Mouse (Mus musculus) stomach, embryonic 15.5 days (tissue): ENCODE measurements around the gene Unkl. TPM values are rescaled to one million over a fixed set of nuclear protein-coding genes. Genes with fewer than 3 reads are reported as not detected.
A peak's percentile ranks its signal among the peaks of the same experiment; 100 is the strongest.

Experiments
- ATAC-seq: fragments of 200-750 bp; cut with Nextera tagmentation; 2 replicates; pipeline ENCODE4 v1.8.0; 2017; ENCODE audit warnings: low read depth, moderate number of reproducible peaks, moderate TSS enrichment; ENCODE audit not compliant: insufficient read depth, low FRiP score
- H3K27ac ChIP-seq: fragments of 300-500 bp; sonication (generic); 2 replicates; pipeline ENCODE4 v1.5.1; 2015; ENCODE audit warnings: mild to moderate bottlenecking, inconsistent platforms
- H3K27me3 ChIP-seq: fragments of 300-500 bp; sonication (generic); replicated peaks from 2 replicates; pipeline ENCODE4 v1.6.1; 2015; ENCODE audit warnings: inconsistent platforms
- H3K36me3 ChIP-seq: fragments of 300-500 bp; sonication (generic); 2 replicates; pipeline ENCODE4 v1.6.1; 2015; ENCODE audit warnings: inconsistent platforms
- H3K4me1 ChIP-seq: fragments of 300-500 bp; sonication (generic); 2 replicates; pipeline ENCODE4 v1.6.1; 2015; ENCODE audit warnings: inconsistent platforms
- H3K4me2 ChIP-seq: fragments of 300-500 bp; sonication (generic); 2 replicates; pipeline ENCODE4 v1.6.1; 2015; ENCODE audit warnings: mild to moderate bottlenecking, inconsistent platforms
- H3K4me3 ChIP-seq: fragments of 300-500 bp; sonication (generic); replicated peaks from 2 replicates; pipeline ENCODE4 v1.5.1; 2015; ENCODE audit warnings: inconsistent platforms
- H3K9ac ChIP-seq: fragments of 300-500 bp; sonication (generic); 2 replicates; pipeline ENCODE4 v1.6.1; 2015; ENCODE audit warnings: inconsistent platforms
- H3K9me3 ChIP-seq: fragments of 300-500 bp; sonication (generic); 2 replicates; pipeline ENCODE4 v1.6.1; 2016; ENCODE audit warnings: inconsistent platforms
- WGBS: fragments of 180-500 bp; shearing (Covaris S2); methylation state at CpG from one replicate; pipeline ENCODE4 v1.1.7; 2015; 5-methylcytosine and 5-hydroxymethylcytosine counted together
- polyA plus RNA-seq: library from polyadenylated mRNA; unstranded; fragments of >200 nt; fragmentation: Nextera tagmentation; extraction: Ambion mirVana; gene quantifications from 2 replicates; pipeline ENCODE4 v1.2.1, GENCODE M21; 2015

The Unkl gene
- polyA plus RNA-seq, result 7.2 TPM in 2 replicates

GRCm38 (mm10) chr17:25188150-25189031 is at the start of gene Unkl:
Gene Unkl (plus strand): TSS chr17:25188397.
- Histone ChIP-seq H3K9ac (peak within 1 kb of the TSS; percentile 98), H3K4me1 (peaks cover 27% of the 10 kb centered on the region), H3K27ac (peak within 1 kb of the TSS; percentile 77), H3K27me3 (no peaks in the 10 kb centered on the region), H3K36me3 (no peaks in the 10 kb centered on the region), H3K4me3 (peak within 1 kb of the TSS; percentile 94), H3K4me2 (peak within 1 kb of the TSS; percentile 86), H3K9me3 (no peaks in the 10 kb centered on the region)
- peak; percentile 24; the same call in 1 of the 2 replicates for ATAC-seq
- under 1% methylated on average over 93 of the region's 104 CpGs for WGBS

- H3K4me2 ChIP-seq, result no peak overlapping the region
- WGBS, result 92% methylated on average over 1 of the region's 1 CpGs
- no peaks in the 10 kb centered on the region for H3K27me3 ChIP-seq
- ATAC-seq, result no peak
- no peak overlapping the region for H3K27ac ChIP-seq
- no peak overlapping the region for H3K4me3 ChIP-seq
- peaks cover 8% of the 10 kb centered on the region for H3K4me1 ChIP-seq
- H3K9me3 ChIP-seq, result no peaks in the 10 kb centered on the region
- no peak overlapping the region for H3K9ac ChIP-seq
- no peaks in the 10 kb centered on the region for H3K36me3 ChIP-seq
Observed at GRCm38 (mm10) chr17:25138803-25139202, 49.4 kb upstream of the Unkl start.

- H3K27ac ChIP-seq, result no peak overlapping the region
- H3K9ac ChIP-seq, result no peak overlapping the region
- 58% methylated on average over 4 of the region's 4 CpGs for WGBS
Observed at GRCm38 (mm10) chr17:25139960-25140359, 48.2 kb upstream of the Unkl start.

GRCm38 (mm10) chr17:25162161-25162560 is 26.0 kb upstream of the Unkl start, which contains the start of gene Ccdc154:
Gene Ccdc154 (plus strand): TSS chr17:25162461.
- Histone ChIP-seq H3K9ac (no peak within 1 kb of the TSS), H3K9me3 (no peaks in the 10 kb centered on the region), H3K36me3 (peaks cover 12% of the 10 kb centered on the region; the same call in 1 of the 2 replicates), H3K4me1 (peaks cover 3% of the 10 kb centered on the region; the same call in 1 of the 2 replicates), H3K4me3 (no peak within 1 kb of the TSS), H3K27me3 (no peaks in the 10 kb centered on the region), H3K4me2 (no peak within 1 kb of the TSS), H3K27ac (no peak within 1 kb of the TSS)
- 95% methylated on average over 1 of the region's 1 CpGs for WGBS
- no peak for ATAC-seq

More at GRCm38 (mm10) chr17:25139960-25140359, 48.2 kb upstream of the Unkl start:
- Histone ChIP-seq H3K9me3 (no peaks in the 10 kb centered on the region), H3K36me3 (no peaks in the 10 kb centered on the region), H3K4me3 (no peak overlapping the region), H3K27me3 (no peaks in the 10 kb centered on the region), H3K4me2 (no peak overlapping the region), H3K4me1 (no peaks in the 10 kb centered on the region)
- no peak for ATAC-seq

GRCm38 (mm10) chr17:25163387-25163786 is 24.8 kb upstream of the Unkl start:
- 70% methylated on average over 7 of the region's 7 CpGs for WGBS
- H3K4me3 ChIP-seq, result no peak overlapping the region
- no peaks in the 10 kb centered on the region for H3K27me3 ChIP-seq
- peaks cover 12% of the 10 kb centered on the region; the same call in 1 of the 2 replicates for H3K36me3 ChIP-seq
- H3K9me3 ChIP-seq, result no peaks in the 10 kb centered on the region
- peak overlapping the region; percentile 40; the same call in 1 of the 2 replicates for H3K27ac ChIP-seq
- no peak; the same call in 1 of the 2 replicates for ATAC-seq
- H3K9ac ChIP-seq, result no peak overlapping the region
- no peak overlapping the region for H3K4me2 ChIP-seq
- H3K4me1 ChIP-seq, result peaks cover 3% of the 10 kb centered on the region; the same call in 1 of the 2 replicates

GRCm38 (mm10) chr17:25164770-25165169 is 23.4 kb upstream of the Unkl start:
- ATAC-seq, result no peak

GRCm38 (mm10) chr17:25165970-25166671 is 22.1 kb upstream of the Unkl start:
- Histone ChIP-seq H3K27ac (no peak overlapping the region), H3K4me3 (no peak overlapping the region), H3K4me2 (no peak overlapping the region), H3K9me3 (no peaks in the 10 kb centered on the region), H3K36me3 (no peaks in the 10 kb centered on the region), H3K9ac (no peak overlapping the region), H3K4me1 (peaks cover 3% of the 10 kb centered on the region; the same call in 1 of the 2 replicates), H3K27me3 (no peaks in the 10 kb centered on the region)
- WGBS, result 41% methylated on average over 6 of the region's 6 CpGs
- ATAC-seq, result no peak

More at GRCm38 (mm10) chr17:25164770-25165169, 23.4 kb upstream of the Unkl start:
- WGBS, result 81% methylated on average over 3 of the region's 3 CpGs
- Histone ChIP-seq H3K9ac (no peak overlapping the region), H3K36me3 (peaks cover 9% of the 10 kb centered on the region; the same call in 1 of the 2 replicates), H3K4me2 (no peak overlapping the region), H3K4me3 (no peak overlapping the region), H3K27me3 (no peaks in the 10 kb centered on the region), H3K4me1 (peaks cover 3% of the 10 kb centered on the region; the same call in 1 of the 2 replicates), H3K27ac (no peak overlapping the region), H3K9me3 (no peaks in the 10 kb centered on the region)

GRCm38 (mm10) chr17:25169706-25170105 is 18.5 kb upstream of the Unkl start:
- WGBS, result 90% methylated on average over 2 of the region's 2 CpGs
- no peak overlapping the region for H3K9ac ChIP-seq
- H3K36me3 ChIP-seq, result no peaks in the 10 kb centered on the region
- peaks cover 3% of the 10 kb centered on the region; the same call in 1 of the 2 replicates for H3K4me1 ChIP-seq
- no peaks in the 10 kb centered on the region for H3K9me3 ChIP-seq
- ATAC-seq, result no peak
- H3K4me2 ChIP-seq, result no peak overlapping the region
- H3K27me3 ChIP-seq, result no peaks in the 10 kb centered on the region
- no peak overlapping the region for H3K27ac ChIP-seq
- H3K4me3 ChIP-seq, result no peak overlapping the region

GRCm38 (mm10) chr17:25172558-25172957 is 15.6 kb upstream of the Unkl start:
- 84% methylated on average over 3 of the region's 3 CpGs for WGBS
- 0 out of 2 replicates have a peak, but pooled peaks cover 3% of the 10 kb centered on the region for H3K4me1 ChIP-seq
- no peak overlapping the region for H3K27ac ChIP-seq
- no peak overlapping the region for H3K4me2 ChIP-seq
- no peak overlapping the region for H3K9ac ChIP-seq
- H3K27me3 ChIP-seq, result no peaks in the 10 kb centered on the region
- no peak for ATAC-seq
- H3K9me3 ChIP-seq, result no peaks in the 10 kb centered on the region
- no peaks in the 10 kb centered on the region for H3K36me3 ChIP-seq
- H3K4me3 ChIP-seq, result no peak overlapping the region

GRCm38 (mm10) chr17:25175411-25175810 is 12.8 kb upstream of the Unkl start, which contains the start of gene Gm38655:
Gene Gm38655 (minus strand): TSS chr17:25175471.
- 51% methylated on average over 9 of the region's 9 CpGs for WGBS
- Histone ChIP-seq H3K4me3 (no peak within 1 kb of the TSS), H3K27ac (peak within 1 kb of the TSS; percentile 38; the same call in 1 of the 2 replicates), H3K9ac (no peak within 1 kb of the TSS), H3K4me2 (peak within 1 kb of the TSS; percentile 16), H3K4me1 (0 out of 2 replicates have a peak, but pooled peaks cover 3% of the 10 kb centered on the region), H3K36me3 (no peaks in the 10 kb centered on the region), H3K27me3 (no peaks in the 10 kb centered on the region), H3K9me3 (no peaks in the 10 kb centered on the region)
- ATAC-seq, result peak; percentile 94

- no peak for ATAC-seq
- peaks cover 21% of the 10 kb centered on the region; the same call in 1 of the 2 replicates for H3K4me1 ChIP-seq
Observed at GRCm38 (mm10) chr17:25183232-25183631, 5.0 kb upstream of the Unkl start.

More at GRCm38 (mm10) chr17:25183232-25183631, 5.0 kb upstream of the Unkl start:
- H3K27me3 ChIP-seq, result no peaks in the 10 kb centered on the region
- no peak overlapping the region for H3K27ac ChIP-seq
- H3K4me2 ChIP-seq, result peak overlapping the region; percentile 92
- H3K4me3 ChIP-seq, result peak overlapping the region; percentile 97; the same call in 1 of the 2 replicates
- H3K9ac ChIP-seq, result no peak overlapping the region
- H3K36me3 ChIP-seq, result no peaks in the 10 kb centered on the region
- H3K9me3 ChIP-seq, result no peaks in the 10 kb centered on the region
